Mouse (Mus musculus) left cerebral cortex, postnatal 14 days (tissue): ENCODE data around the gene Tsc2. TPM values are rescaled to one million over a fixed set of nuclear protein-coding genes. Genes with fewer than 3 reads are reported as not detected.
"Not testable (repeated sequence)": the region's sequence is repeated elsewhere in the genome, so short reads cannot be mapped to it uniquely, and the experiment has no call there.

Source experiments
- DNase-seq, 2 experiments: peaks; one replicate each; pipeline ENCODE4 v3.0.0; 2021 to 2022; ENCODE audit warnings: low spot score in 2 of 2, mixed read lengths in 1 of 2
- intact Hi-C: fragments of 180-260 bp; cut with DNase I; formaldehyde crosslinking; loops from one replicate; pipeline ENCODE4 v1.15.1; 2025
- long read RNA-seq, 2 experiments: library from polyadenylated mRNA; stranded (forward); transcript quantifications; one replicate each; pipeline ENCODE4 v2.0.0; 2021
- total RNA-seq, 2 experiments: library from RNA; stranded (reverse); gene quantifications; 2 replicates each; pipeline ENCODE4 v1.2.3; 2021

Gene Tsc2
- total RNA-seq: 100 to 1,000 TPM; 122 to 130 TPM
- long read RNA-seq, experiment 1, full-length matches to known transcripts: 4 of 86 reads
- long read RNA-seq, experiment 1, partial matches to known transcripts: 53 of 86 reads
- long read RNA-seq, experiment 1, other reads (novel, unspliced or antisense): 29 of 86 reads
- long read RNA-seq, experiment 2, full-length matches to known transcripts: 2 of 61 reads
- long read RNA-seq, experiment 2, partial matches to known transcripts: 36 of 61 reads
- long read RNA-seq, experiment 2, other reads (novel, unspliced or antisense): 23 of 61 reads

DNA sequence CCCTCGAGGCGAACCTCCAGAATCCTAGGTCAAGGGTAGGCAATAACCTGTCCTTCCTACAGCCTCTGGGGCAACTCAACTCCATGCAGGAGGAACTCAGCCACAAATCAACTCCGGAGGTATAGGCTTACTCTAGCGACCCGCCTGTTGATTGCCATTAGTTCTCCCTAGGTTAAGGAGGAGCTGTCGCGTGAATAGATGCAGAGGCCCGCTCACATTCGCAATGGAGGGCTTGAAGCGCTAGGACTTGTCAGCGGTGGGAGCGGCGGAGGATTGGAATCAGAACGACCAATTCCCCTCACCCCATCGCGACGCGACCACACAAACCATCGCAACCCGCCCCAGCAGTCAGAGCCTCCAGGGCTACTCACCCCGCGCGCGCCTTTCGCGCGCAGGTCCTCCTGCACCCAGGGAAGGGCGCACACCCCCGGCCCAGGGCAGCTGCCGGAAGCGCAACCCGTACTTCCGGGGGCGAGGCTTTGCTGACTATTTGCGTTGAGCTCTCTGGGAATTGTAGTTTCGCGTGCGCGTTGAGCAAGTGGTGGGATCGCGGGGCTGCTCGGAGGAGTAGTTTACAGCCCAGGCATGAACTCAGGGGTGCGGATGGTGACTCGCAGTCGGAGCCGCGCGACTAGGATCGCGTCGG is at the start of gene Tsc2, which contains the start of gene Nthl1:
Gene Tsc2, minus strand, starts transcription at position 464 of the 646 bp plus-strand sequence.
Gene Nthl1, plus strand, starts transcription at position 514 of the 646 bp plus-strand sequence.
- peak; percentile 75 to 83 for DNase-seq
- intact Hi-C loops: loop anchor here (5.0 kb wide), 1 partner anchor 35 kb away; the partner anchor contains the start of gene Zfp598

DNA sequence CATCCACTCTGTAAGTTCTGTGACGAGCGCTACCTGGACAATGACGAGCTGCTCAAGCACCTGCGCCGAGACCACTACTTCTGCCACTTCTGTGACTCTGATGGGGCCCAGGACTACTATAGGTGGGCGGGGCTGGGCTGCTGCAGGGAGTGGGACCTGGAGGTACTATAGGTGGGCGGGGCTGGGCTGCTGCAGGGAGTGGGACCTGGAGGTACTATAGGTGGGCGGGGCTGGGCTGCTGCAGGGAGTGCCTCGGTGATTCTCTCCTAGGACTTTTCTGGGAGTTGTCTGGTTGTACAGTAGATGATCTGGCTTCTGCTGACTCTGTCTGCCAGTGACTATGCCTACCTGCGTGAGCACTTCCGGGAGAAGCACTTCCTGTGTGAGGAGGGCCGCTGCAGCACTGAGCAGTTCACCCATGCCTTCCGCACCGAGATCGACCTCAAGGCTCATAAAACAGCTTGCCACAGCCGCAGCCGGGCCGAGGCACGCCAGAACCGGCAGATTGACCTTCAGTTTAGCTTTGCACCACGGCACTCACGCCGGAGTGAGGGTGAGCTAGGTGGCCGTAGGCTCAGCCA is 45.2 kb upstream of the Tsc2 start:
- intact Hi-C loops: no loop called here
- no peak for DNase-seq

DNA sequence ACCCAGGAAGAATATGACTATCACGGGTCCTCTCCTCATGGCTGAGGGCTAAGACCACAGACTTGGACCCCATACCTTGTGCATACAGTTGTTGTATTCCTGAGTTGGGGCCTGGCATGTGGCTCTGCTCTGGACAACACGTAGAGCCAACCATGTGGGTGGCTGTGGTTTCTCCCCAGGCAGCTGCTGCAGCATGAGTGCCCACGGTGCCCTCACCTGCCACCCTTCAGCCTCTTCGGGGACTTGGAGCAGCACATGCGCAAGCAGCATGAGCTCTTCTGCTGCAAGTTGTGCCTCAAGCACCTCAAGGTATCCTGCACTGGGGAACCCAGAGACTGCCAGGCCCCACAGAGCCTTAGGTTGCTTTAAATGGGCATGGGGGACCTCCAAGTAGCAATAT is 44.4 kb upstream of the Tsc2 start:
- DNase-seq: no peak
- intact Hi-C loops: no loop called here

DNA sequence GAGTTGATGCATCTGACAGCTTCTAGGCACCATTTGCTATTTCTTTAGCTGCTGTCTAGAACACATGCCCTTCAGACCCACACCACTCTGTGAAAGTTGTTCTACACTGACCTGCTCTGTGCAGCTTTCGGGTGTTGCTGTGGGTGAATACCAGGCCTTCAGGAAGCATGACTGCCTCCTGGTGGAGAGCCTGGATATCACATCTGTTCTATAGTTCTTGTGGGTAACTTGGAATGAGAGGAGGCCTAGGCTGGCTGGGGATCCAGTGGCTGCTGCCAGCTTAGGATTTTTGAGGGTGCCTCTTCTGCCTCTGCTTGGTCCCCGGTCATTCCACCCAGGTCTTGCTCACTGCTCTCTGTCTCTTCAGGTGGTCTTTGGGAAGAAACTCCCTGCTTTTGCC is 43.8 kb upstream of the Tsc2 start:
- intact Hi-C loops: no loop called here
- peak; percentile 75 to 87 for DNase-seq

DNA sequence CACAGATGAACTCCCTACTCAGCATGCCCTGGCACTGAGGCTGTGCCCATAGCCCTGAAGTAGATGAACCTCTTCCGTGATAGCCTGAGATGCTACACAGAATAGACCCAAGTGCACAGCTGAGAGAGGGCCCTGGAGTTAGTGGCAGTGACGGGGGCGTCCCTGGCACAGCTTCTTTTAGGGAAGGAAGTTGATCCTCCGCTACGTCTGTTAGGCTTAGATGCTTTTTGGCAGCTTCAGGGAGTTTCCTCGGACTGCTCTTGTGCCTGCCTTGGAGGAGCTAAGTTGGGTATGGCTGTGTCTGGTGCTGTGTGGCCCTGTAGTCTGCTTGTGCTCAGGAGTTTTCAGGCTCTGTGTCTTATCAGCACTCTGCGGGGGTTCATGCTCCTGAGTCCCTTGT is 41.8 kb upstream of the Tsc2 start:
- intact Hi-C loops: no loop called here
- DNase-seq: peak; percentile 49 to 53

DNA sequence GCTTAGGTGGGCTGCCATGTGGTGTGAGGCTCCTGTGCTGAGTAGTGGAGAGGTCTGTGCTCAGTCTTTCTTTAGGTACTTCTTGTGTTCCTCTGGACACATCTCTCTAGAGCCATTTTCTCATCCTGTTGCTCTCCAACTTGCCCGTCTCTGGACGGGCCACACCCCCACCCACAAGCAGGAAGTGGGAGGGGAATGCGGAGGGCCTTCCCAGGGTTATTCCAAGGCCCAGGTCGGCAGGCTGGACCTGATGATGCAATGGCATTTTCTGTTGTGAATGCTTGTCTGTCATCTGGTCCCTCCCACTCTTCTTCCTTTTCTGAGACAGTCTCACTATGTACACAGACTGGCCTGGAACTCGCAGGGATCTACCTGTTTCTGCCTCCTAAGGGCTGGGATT is 39.7 kb upstream of the Tsc2 start:
- intact Hi-C loops: no loop called here

DNA sequence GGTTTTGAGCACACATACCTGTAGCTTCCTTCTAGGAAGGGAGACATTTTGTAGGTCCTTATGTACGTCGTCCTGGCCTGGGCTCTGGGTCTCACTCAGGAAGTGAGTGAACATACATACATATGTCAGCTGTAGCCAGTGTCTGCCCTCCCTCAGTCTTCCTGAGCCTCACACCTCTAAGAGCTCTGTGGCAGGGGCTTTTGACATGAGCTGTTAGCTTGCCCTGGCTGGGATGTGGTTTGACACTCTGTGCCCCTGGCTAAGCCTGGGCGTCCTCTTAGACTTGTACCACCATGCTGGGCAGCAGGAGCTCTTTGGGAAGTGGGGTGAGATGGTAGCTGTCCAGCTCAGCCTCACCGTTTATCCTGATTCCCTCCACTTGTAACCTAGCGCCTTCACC is 38.9 kb upstream of the Tsc2 start:
- intact Hi-C loops: no loop called here
- DNase-seq: no peak

More for the DNA sequence above, 39.7 kb upstream of the Tsc2 start:
- DNase-seq: no peak

DNA sequence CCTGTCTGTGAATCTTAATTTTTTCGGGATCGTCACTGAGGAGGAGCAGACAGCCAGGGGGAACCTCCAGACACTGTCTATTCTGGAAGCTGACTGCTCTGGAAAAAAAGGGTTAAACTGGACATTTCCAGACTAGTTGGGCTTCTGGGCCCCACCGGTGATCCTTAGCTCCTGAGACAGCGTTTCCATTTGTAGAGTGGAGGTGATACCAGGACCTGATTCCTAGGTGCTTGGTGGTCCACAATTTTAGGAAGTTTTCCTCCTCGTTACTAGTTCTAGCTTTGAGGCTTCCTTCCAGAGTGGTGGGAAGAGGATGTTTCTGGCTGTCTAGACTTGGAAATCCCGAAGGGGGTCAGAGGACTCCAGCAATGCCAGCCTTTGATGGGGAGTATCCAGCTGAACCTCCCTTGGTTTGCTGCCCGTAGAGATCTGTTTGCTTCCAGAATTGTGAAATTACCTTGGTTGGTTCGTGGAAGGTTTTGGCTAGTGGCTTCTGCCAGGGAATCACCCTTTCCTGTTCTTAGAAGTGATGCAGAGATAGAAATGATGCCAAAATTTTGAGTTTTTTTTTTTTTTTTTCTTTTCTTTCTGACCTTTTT is 37.9 kb upstream of the Tsc2 start:
- DNase-seq: no peak
- intact Hi-C loops: no loop called here

DNA sequence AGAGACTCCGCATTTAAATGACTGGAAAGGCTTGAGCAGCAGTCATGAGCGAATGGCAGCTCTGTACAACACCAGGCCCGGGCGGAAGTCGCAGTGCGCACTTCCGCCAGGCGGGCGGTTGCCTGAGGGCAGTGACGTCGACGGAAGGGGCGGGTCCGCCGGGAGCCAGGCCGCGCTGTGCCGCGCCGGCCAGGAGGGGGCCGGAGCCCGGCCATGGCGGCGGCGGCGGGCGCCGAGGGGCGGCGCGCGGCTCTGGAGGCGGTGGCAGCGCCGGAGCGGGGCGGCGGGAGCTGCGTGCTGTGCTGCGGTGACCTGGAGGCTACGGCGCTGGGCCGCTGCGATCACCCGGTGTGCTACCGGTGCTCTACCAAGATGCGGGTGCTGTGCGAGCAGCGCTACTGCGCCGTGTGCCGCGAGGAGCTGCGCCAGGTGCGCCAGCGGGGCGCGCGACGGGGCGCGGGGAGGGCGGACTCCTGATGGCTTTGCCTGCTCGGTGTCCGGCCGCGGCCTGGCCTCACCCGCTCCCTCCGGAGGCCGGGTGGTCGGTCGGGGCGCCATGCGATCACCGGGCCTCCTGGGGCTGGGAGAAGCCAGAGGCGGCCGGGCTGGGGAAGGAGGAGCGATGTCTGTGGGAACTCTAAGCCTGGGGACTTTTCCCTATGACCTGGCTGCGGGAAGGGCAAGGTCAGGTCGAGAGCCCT is 37.3 kb upstream of the Tsc2 start, which contains the start of gene Zfp598:
Gene Zfp598, plus strand, starts transcription at position 143 of the 701 bp plus-strand sequence.
- DNase-seq: peak; percentile 93 to 94
- intact Hi-C loops: loop anchor here (5.0 kb wide), 1 partner anchor 37 kb away; the partner anchor contains the start of genes Nthl1 and Tsc2

DNA sequence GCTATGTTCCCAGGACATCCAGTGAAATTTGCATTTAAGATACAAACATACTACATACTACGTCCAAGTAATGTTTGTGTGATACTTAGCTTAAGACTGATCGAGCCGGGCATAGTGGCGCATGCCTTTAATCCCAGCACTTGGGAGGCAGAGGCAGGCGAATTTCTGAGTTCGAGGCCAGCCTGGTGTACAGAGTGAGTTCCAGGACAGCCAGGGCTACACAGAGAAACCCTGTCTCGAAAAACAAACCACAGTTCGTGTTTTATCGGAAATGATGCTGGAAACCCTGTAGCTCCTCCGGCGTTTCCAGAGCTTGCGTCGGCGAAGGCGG is 36.7 kb upstream of the Tsc2 start:
- not testable (repeated sequence) for DNase-seq
- intact Hi-C loops: loop anchor here (5.0 kb wide), 1 partner anchor 37 kb away; the partner anchor contains the start of genes Nthl1 and Tsc2

DNA sequence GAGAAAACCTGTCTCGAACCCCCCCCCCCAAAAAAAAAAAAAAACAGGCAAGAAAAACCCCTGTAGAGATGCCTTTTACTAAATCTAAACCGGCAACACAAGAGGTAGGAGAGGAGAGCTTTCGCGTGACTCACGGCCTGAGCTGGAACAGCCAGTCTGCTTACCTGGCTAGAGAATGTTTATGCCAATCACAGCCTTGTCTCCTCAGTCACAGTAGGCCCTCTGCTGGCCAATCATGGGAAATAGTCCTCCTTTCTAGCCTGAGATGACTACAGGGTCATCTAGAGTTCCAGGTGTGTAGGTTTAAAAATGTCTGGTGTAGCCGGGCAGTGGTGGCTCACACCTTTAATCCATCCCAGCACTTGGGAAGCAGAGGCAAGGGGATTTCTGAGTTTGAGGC is 35.0 kb upstream of the Tsc2 start:
- intact Hi-C loops: loop anchor here (5.0 kb wide), 1 partner anchor 35 kb away; the partner anchor contains the start of genes Nthl1 and Tsc2
- peak in 1 of 2 experiments; percentile 49 for DNase-seq

DNA sequence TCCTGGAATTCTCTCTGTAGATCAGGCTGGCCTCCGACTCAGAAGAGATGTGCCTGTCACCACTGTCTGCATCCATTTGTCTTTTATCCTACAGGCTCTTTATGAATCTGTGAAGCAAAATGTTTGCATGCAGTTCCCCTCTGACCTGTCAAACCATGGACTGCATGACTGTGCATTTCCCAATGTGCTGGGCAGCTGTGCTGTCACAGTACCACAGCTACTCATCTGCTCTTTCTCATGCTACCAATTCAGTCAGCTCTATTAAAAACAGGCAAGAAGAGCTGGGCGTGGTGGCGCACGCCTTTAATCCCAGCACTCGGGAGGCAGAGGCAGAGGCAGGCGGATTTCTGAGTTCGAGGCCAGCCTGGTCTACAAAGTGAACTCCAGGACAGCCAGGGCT is 34.6 kb upstream of the Tsc2 start:
- not testable (repeated sequence) for DNase-seq
- intact Hi-C loops: loop anchor here (5.0 kb wide), 1 partner anchor 35 kb away; the partner anchor contains the start of genes Nthl1 and Tsc2

DNA sequence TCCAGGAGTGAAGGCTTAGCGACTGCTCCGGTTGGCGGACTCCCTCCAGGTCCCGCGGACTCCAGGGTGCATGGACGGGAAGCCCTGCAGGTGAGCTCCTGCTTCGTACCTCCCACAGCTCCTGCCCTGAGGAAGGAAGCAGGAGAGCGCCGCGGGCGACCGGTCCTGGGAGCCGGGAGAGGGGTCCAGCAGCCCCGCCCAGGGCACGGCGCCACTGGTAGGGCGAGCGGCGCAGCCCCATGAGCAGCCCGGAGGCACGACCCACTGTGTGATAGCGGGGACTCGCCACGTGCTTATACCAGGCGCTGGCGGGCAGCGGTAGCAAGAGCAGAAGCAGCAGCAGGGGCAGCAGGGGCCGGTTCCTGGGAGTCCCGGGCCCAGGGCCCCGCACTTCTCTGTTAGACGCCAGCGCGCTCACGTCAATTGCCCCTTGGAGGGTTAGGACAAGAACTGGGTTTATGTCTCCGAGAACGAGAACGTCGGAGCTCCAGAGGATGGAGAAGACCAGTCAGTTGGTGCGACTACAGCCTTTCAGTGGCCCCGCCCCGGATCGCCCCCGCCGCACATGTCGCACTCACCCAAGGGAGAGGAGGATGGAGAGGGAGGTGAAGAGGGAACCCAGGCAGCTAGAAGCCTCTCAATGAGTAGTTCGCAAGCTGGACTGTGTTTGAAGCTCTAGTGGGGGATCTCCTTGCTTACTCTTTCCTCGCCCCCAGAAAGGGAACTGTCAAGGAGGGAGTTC is 25.8 kb upstream of the Tsc2 start, which contains the start of gene Npw:
Gene Npw, minus strand, starts transcription at position 441 of the 742 bp plus-strand sequence.
- no peak for DNase-seq
- intact Hi-C loops: no loop called here

DNA sequence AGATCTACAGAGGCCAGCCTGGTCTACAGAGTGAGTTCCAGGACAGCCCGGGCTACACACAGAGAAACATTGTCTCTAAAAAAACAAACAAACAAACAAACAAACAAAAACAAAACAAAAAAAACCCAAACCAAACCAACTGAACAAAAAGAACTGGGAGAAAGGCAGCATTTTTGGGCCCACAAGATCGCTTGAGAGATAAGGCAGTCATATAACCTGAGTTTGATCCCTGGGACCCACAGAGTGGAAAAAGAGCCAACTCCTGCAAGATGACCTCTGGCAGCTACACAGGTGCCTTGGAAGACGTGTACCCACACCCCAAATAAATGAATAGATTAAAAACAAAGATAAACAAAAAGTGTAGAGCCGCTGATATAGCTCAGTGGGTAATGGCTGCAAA is 22.5 kb upstream of the Tsc2 start:
- no peak for DNase-seq
- intact Hi-C loops: loop anchor here (5.0 kb wide), 1 partner anchor 113 kb away; no protein-coding TSS in a partner anchor

DNA sequence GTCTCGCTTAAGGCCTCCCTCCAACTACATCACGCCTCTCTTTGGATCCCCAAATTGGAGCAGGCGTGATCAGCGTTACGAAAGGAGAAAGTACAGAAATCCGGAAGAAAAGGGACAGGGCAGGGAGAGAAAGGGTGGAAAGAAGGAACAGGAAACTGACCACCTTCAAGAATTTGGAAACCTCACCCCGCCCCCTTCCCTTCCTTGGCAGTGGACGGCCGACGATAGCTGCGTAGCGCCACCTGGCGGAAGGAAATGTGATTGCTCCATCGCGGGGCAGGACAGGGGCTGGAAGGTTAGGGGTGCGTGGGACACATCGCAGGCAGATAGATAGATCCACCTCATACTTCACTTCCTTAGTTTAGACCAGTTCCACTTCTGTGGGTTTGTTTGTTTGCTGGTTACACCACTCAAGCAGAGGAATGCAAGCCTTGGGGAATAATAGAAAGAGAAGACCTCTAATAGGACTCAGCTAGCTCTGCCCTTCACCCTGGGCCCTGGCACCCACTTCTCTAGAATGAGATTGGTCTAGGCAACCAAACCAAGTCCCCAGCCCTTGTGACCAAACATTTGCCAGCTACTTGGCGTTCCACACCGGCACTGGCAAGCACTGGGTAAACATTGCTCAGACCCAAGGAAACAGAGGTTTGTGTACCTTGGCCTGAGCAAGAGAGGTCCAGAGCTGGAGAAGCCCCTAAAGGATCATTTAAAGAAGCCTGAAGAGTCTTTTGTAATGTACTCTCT is 21.7 kb upstream of the Tsc2 start:
- intact Hi-C loops: loop anchor here (5.0 kb wide), 1 partner anchor 112 kb away; no protein-coding TSS in a partner anchor
- peak; percentile 47 to 70 for DNase-seq

DNA sequence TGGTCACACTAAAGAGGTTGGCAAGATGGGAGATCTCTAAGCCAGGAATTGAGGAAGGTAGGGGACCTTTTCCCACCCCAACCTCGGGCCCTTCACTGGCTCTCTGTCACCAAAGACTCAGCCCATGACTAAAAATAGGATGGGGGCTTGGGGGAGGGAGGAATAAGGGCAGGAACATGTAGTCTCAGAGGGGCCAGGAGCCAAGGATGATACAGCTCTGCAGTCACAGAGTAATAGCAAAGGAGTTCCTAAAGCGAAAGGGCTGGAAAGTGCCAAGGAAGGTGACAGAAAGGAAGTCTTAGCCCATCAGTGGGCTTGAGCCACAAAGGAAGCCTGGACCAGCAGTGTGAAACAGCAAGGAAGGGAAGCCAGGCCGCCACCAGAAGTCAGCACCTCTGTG is 19.4 kb upstream of the Tsc2 start:
- no peak for DNase-seq
- intact Hi-C loops: loop anchor here (5.0 kb wide), 1 partner anchor 110 kb away; no protein-coding TSS in a partner anchor

DNA sequence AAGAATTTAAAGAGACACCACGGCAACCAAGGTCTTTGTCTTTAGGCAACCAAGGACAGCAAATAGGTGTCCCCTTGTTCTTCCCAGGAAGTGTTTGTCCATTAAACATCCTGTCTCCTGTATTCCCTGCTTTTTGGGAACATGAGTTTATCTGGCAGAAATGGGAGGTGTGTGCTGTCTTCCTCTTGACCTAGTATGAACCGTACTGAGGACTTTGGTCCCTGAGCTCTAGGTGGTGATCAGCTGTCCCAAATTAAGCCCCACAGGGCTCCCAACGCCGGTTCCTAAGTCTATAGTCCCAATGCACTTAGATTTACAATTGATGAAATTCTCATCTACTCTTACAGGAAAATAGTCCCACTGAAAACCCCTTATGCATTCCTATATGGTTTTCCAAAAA is 18.3 kb upstream of the Tsc2 start:
- DNase-seq: no peak
- intact Hi-C loops: loop anchor here (5.0 kb wide), 1 partner anchor 108 kb away; no protein-coding TSS in a partner anchor
